Mouse (Mus musculus) thymus, postnatal 25 days (tissue): ENCODE results near the gene Sh2b2.
"Not testable (repeated sequence)": the region's sequence is repeated elsewhere in the genome, so short reads cannot be mapped to it uniquely, and the experiment has no call there.

Experiments
- DNase-seq: peaks from one replicate; pipeline ENCODE4 v3.0.0; 2022

The Sh2b2 gene

DNA sequence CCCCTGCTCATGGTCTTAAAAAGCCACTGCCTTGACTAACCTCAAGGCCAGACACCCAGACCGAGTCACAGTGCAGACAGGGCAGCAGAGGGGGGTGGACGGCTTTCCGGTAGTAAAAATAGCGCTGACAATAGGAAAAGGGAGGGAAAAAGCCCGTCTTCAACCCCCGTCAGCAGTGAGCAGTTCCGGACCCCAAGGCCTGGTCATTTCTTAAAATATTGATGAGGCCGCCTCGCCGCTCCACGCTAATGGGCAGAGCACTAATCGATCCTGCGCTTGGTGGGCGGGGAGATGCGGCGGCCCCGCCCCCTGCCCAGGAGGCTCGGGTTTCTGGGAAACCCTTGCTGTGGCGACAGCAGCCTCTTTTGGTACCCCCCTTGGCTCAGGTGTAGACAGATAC lies 8.7 kb downstream of the Sh2b2 start:
- no peak for DNase-seq

- no peak for DNase-seq
Measured at GRCm38 (mm10) chr5:136236611-136237010, 9.7 kb downstream of the Sh2b2 start.

DNA sequence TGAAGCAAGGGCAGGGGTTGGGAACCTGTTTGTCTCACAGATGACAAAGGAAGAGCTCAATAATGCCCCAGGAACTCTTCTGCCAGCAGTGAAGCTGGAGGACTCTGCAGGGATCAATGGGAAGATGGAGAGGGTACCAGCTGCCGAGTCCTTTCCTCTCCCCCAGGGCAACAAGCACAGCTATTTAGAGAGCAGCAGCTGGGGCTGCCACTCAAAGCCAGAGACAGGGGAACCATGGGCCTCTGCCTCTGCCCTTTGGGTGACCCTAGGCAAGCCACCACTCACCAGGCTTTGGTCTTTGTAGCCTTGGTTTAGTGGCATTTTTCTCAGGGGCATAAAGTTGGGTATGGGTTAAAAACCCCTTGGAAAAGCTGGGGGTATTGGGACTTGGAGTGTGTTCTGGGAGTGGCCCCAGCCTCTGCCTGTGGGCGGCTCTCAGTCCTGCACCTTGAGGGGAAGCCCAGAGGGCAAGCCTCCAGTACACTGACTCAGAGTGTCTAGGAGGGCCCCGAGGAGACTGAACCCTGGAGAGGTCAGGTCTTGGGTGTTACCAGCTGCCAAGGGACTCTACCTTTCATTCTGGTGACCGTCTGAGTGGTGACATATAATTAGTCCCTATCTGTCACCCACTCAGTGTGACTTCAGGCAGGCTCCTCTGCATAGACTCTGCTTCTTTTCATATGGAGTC lies 15.9 kb downstream of the Sh2b2 start:
- no peak for DNase-seq

GRCm38 (mm10) chr5:136226246-136226876 lies 20.0 kb downstream of the Sh2b2 start:
- no peak for DNase-seq

- DNase-seq: no peak
Measured at GRCm38 (mm10) chr5:136218585-136218984, 27.8 kb downstream of the Sh2b2 start.

GRCm38 (mm10) chr5:136217932-136218381 lies 28.4 kb downstream of the Sh2b2 start:
- DNase-seq: no peak

DNA sequence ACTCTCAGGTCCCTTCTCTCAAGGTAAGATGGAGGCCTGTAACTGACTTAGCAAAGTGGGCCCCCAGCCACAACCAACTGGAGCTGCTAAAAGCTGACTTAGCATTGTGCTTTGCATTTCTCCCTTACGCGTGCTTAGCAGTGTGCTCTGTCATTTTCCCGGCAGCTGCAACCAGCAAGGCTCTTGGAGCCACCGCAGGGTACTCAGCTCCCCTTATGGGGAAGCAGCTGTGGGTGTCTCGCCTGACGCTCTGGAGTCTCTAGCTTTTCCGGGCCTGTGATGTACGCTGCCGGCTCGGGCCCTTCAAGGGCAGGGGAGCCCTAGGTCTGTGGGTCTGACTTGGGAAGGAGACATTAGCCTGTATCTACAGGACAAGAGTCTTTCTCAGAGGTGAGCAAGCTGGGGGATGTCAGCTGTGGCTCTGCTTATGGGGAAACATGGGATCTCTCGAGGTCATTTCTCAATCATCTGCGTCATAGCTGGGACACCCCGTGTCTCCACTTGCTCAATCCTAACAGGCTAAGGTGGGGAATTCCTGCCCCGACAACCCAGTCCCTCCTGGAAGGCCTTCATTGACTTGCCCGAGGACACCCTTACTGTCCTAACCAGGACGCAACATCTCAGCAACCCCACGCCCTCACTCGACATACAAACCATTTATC lies 29.2 kb downstream of the Sh2b2 start:
- DNase-seq: no peak

DNA sequence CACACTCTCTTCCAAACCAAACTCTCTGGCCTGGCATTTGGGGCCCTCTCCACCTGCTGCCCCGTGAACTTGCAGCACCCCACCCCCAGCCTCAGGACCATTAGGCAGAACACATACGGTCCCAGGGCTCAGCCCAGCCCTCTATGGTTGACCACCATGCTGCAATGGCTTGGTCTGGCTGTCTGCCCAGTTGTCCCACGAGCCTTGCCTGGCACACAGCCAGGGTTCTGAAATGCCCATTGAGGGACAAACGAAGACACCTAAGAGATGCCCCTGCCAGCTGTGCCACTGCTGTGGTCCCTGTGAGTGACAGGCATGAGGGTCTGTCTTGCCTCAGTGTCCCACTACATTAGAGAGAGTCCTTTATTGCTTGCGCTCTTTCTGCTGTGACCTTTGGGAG lies 30.4 kb downstream of the Sh2b2 start:
- no peak for DNase-seq

- no peak for DNase-seq
Measured at GRCm38 (mm10) chr5:136215211-136215610, 31.1 kb downstream of the Sh2b2 start.

DNA sequence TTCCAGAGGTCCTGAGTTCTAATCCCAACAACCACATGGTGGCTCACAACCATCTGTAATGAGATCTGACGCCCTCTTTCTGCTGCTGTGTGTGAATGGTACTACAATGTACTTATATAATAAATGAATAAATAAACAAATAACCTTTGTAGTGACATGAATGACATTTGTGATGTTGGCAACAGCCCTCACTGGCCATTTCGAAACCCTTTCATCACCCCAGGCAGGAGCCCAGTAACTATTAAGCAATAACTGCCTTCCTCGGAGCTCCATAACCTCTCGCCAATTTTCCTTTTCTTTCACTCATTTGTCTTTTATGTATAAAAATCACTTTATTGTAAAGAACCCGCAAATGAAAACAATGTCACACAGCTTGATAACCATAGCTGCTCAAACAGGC lies 32.6 kb downstream of the Sh2b2 start:
- DNase-seq: no peak

DNA sequence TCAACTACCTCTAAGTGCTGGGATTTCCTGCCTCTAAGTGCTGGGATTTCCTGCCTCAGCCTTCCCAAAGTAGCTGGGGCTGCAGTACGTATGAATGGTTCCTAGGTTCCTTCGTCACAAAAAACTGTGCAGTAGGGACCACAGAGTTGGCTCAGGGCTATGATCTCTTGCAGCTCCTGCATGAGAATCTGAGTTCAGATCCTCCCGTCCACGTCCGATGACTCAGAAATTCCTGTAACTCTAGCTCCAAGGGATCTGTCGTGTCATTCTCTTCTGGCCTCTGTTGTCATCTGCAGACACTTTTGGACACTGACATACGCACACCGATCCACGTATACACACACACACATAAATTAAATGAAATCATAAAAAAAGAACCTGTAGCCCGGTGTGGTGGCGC lies 33.6 kb downstream of the Sh2b2 start:
- DNase-seq: no peak

DNA sequence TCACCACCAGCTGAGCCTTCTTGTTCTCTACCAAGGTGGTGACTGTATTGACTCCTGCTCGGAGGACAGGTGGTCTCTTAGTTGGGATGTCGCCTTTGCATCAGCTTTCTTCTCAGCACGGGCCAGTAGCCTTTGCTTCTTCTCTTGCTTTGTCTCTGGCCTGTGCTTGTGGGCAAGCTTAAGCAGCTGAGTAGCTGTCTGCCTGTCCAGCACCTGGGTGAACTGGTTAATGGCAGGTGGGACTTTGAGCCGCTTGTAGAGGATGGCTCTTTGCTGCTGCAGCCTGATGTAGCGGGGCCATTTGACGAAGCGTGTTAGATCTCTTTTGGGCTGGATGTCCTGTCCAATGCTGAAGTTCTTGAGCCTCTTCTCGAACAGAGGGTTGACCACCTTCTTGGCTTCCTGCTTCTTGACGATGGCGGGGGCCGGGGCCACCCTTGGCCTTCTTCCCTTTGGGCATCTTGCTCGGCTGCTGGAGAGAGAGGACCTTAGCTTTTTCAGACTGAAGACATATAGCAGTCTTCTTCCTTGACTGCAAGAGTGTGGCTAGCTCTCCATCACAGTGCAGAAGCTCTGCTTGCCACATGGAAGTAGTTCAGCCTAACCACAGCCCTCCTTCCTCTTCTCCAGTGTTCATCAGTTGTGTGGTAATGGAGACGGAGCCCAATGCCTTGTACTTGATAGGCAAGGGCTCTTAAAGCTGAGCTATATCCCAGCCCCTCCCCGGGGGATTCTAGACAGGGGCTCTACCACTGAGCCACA lies 34.8 kb downstream of the Sh2b2 start:
- not testable (repeated sequence) for DNase-seq

- DNase-seq: no peak
Measured at GRCm38 (mm10) chr5:136210549-136210948, 35.8 kb downstream of the Sh2b2 start.

DNA sequence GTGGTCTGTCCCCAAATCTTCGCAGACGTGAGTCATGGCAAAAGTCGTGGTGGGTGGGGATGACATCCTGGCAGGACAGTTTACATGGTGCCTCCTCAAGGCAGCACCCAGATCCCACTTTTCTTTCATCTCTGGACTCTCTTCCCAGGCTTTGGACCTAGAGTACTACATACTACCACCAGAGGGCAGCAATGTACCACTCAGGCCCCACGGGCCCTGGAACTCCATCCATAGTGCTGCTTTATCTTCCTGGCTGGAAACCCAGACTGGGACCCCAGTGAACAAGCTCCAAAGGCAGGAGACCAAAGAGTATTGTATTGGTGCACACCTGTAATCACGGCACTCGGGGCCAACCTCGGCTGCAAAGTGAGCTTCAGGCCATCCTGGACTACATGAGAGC lies 44.5 kb downstream of the Sh2b2 start:
- peak; percentile 44 for DNase-seq

DNA sequence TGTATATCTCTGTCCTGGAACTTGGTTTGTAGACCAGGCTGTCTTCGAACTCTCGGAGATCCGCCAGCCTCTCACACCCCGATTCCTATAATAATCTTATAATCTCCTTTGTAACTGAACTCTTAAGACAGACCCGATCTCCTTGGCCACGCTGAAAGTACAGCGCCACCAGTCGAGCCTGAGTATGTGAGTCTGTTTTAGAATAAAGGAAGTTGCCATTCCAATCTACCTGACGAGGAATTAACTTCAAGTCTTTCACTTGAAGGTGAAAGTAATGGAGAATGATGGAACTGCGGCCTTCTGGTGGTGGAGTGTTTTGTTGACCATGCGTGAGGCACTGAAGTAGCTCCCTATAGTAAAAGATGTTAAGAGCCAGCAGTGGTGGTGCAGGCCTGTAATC lies 46.8 kb downstream of the Sh2b2 start:
- DNase-seq: no peak

GRCm38 (mm10) chr5:136198474-136199391 lies 47.6 kb downstream of the Sh2b2 start, which contains the start of gene Prkrip1:
TSS of gene Prkrip1 (minus strand) at chr5:136198963.
- DNase-seq: peak; percentile 94

DNA sequence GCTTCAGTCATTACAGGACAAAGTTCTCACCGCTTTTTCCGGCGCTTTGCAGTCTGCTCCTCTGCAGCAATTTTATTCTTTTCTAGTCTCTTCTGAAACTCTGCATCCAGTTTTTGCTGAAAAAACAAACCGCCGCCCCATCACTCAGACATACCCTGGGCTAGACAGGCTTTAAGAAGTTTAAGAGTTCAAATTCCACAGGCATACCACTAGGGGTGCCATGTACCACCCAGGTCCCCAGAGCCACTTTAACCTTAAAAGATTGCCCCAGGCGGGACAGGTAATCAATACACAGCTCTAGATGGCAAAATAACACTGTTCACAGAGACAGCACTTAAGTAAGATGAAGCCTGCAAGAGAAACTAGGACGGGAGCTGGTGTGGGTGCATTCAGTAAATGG lies 54.5 kb downstream of the Sh2b2 start:
- no peak for DNase-seq

- peak; percentile 78 for DNase-seq
Measured at GRCm38 (mm10) chr5:136186723-136187122, 59.6 kb downstream of the Sh2b2 start.

- no peak for DNase-seq
Measured at GRCm38 (mm10) chr5:136183766-136184165, 62.6 kb downstream of the Sh2b2 start.

DNA sequence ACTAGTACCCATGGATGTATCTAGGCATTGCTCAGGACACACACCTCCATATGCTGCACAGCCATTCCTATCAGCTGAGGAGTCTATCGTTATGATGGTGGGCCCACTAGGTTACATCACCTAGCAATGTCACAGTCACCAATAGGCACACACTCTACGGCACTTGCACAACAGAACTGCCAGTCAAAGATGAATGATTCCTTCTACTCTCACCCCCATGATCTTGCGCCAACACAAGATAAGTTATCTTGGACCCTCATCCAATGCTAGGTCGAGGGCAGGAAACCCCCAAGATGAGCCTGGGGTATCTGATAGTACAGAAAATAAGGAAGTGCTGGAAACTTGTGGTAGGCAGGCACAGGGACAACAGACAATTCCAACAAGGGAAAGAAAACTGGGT lies 63.5 kb downstream of the Sh2b2 start:
- no peak for DNase-seq

DNA sequence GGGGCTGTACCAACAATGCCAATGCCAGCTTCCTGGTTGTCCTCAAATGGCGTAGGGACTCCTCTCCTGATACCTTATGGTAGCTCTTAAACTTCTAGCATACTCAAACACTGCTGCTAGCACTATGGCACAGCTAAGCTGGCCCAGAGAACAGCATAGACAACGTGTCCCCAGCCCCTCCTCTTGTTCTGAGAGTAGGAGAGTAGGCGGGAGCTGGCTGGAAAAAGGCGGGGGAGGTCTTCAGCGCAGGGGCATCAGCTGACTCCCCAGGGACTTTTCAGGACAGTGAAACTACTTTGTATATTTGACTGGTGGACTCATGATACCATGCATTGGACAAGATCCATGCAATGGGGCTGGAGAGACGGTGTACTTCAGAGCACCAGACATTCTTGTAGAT lies 64.3 kb downstream of the Sh2b2 start:
- no peak for DNase-seq

GRCm38 (mm10) chr5:136181197-136181596 lies 65.2 kb downstream of the Sh2b2 start:
- DNase-seq: no peak
